Mouse (Mus musculus) left cerebral cortex, adult 8-10 months (tissue): ENCODE measurements around the gene Kcnk3. TPM values are rescaled to one million over a fixed set of nuclear protein-coding genes. Genes with fewer than 3 reads are reported as not detected.

Experiments used
- DNase-seq, 2 experiments: peaks; one replicate each; pipeline ENCODE4 v3.0.0; 2022; ENCODE audit warnings: low spot score in 2 of 2
- microRNA-seq, 2 experiments: library from miRNA; unstranded; fragments of <30 nt; microRNA quantifications; one replicate each; pipeline ENCODE4 v1.2.0; 2022
- total RNA-seq, 4 experiments: library from RNA; stranded (reverse); gene quantifications; 2 replicates each; pipeline ENCODE4 v1.2.4; 2022

Gene Kcnk3
- total RNA-seq, 4 experiments from 2014 or later = 19.5 to 25.2 (median 21.7) TPM

GRCm38 (mm10) chr5:30670091-30670490 lies 82.1 kb downstream of the Kcnk3 start:
- no peak for DNase-seq

- DNase-seq = no peak
These were observed 86.0 kb downstream of the Kcnk3 start for GRCm38 (mm10) chr5:30674001-30674400.

Small RNA genes within 50 kb of the gene (microRNA-seq; reads per million reads assigned to microRNA genes)
- 0 to 0.44 reads per million in 2 experiments for gene Mir5625

Other genes starting within 250 kb of the Kcnk3 start
- gene Otof, start 126.2 kb upstream of the Kcnk3 start, total RNA-seq = 10 to 100 TPM; 16.0 to 20.1 (median 18.2) TPM
- under 1 TPM in 3 of 4 experiments, not detected in 1; 0.57 to 0.91 (median 0.63) TPM for gene 1700001C02Rik, start 122.1 kb upstream of the Kcnk3 start, total RNA-seq
- not detected for gene Cib4, start 42.3 kb upstream of the Kcnk3 start, total RNA-seq
- gene Slc35f6, start 59.8 kb downstream of the Kcnk3 start, total RNA-seq = 10 to 100 TPM; 37.6 to 43.3 (median 39.8) TPM
- gene Cenpa, start 78.6 kb downstream of the Kcnk3 start, total RNA-seq = 1 to 10 TPM; 3.8 to 4.9 (median 4.5) TPM
- gene Dpysl5, start 123.4 kb downstream of the Kcnk3 start, total RNA-seq = 10 to 100 TPM; 21.3 to 28.0 (median 27.4) TPM
- gene Mapre3, start 226.5 kb downstream of the Kcnk3 start, total RNA-seq = 100 to 1,000 TPM; 220 to 238 (median 224) TPM